Mouse (Mus musculus) stomach, postnatal 0 days (tissue): Measurements from ENCODE around the gene Lin37.

ENCODE experiments used
- CTCF ChIP-seq: IDR thresholded peaks from 2 replicates; pipeline ENCODE4 v1.5.1; 2016; ENCODE audit warnings: antibody characterized with exemption, low read depth, mild to moderate bottlenecking, moderate library complexity
- EP300 ChIP-seq: optimal IDR thresholded peaks from 2 replicates; pipeline ENCODE3; 2016; ENCODE audit warnings: antibody characterized with exemption

DNA sequence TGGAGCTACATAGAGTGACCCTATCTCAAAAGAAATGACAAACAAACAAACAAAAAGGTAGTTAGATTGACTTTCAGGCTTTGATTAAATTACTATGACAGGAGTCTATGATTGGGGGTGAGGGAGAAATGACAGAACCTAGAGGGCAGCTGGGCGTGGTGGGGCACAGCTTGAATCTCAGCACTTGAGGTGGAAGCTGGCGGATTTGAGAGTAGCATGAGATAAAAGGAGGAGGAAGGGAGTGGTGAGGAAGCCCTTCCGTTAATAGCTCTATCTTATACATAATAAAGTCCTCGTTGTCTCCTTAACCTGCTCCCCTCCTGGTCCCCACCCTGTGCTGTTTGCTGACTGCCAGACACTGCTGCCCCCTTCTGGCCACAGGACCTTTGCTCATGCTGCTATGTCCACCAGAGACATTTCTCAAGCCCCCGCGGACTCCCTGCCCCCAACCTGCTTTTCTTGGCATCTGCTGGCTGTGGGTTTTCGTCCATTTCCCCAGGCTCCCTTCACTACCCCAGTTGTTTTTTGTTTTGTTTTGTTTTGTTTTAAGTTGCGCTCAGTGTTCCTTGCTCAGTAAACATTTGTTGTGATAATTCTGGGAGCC, 48.2 kb upstream of the Lin37 start:
- TF ChIP-seq CTCF, result peak; percentile 81
- TF ChIP-seq EP300, result no peak
